Mouse (Mus musculus) neural tube, embryonic 14.5 days (tissue): ENCODE results near the gene Mnat1. TPM values are rescaled to one million over a fixed set of nuclear protein-coding genes. Genes with fewer than 3 reads are reported as not detected.
"Not testable (repeated sequence)": the region's sequence is repeated elsewhere in the genome, so short reads cannot be mapped to it uniquely, and the experiment has no call there.

Experiments used
- ATAC-seq: fragments of 200-750 bp; cut with Nextera tagmentation; 2 replicates; pipeline ENCODE4 v1.8.0; 2017; ENCODE audit warnings: low read depth, mild to moderate bottlenecking, moderate TSS enrichment, moderate library complexity
- H3K27ac ChIP-seq: fragments of 300-500 bp; sonication (generic); 2 replicates; pipeline ENCODE4 v1.5.1; 2014; ENCODE audit warnings: low read depth, mild to moderate bottlenecking, control low read depth, low read length, moderate library complexity, mixed read lengths
- H3K27me3 ChIP-seq: fragments of 300-500 bp; sonication (generic); 2 replicates; pipeline ENCODE4 v1.6.1; 2014; ENCODE audit warnings: low read length; ENCODE audit not compliant: control insufficient read depth, insufficient read depth
- H3K36me3 ChIP-seq: fragments of 300-500 bp; sonication (generic); 2 replicates; pipeline ENCODE4 v1.6.1; 2014; ENCODE audit warnings: low read length, mixed read lengths; ENCODE audit not compliant: control insufficient read depth, insufficient read depth
- H3K4me1 ChIP-seq: fragments of 300-500 bp; sonication (generic); 2 replicates; pipeline ENCODE4 v1.6.1; 2014; ENCODE audit warnings: low read length; ENCODE audit not compliant: control insufficient read depth, insufficient read depth
- H3K4me2 ChIP-seq: fragments of 300-500 bp; sonication (generic); 2 replicates; pipeline ENCODE4 v1.6.1; 2014; ENCODE audit warnings: mild to moderate bottlenecking, low read depth, low read length, control low read depth
- H3K4me3 ChIP-seq: fragments of 300-500 bp; sonication (generic); 2 replicates; pipeline ENCODE4 v1.5.1; 2014; ENCODE audit warnings: low read depth, low read length, control low read depth, mixed read lengths
- H3K9ac ChIP-seq: fragments of 300-500 bp; sonication (generic); replicated peaks from 2 replicates; pipeline ENCODE4 v1.6.1; 2014; ENCODE audit warnings: low read depth, mild to moderate bottlenecking, control low read depth, low read length, mixed read lengths
- H3K9me3 ChIP-seq: fragments of 300-500 bp; sonication (generic); 2 replicates; pipeline ENCODE4 v1.6.1; 2016; ENCODE audit warnings: low read length; ENCODE audit not compliant: control insufficient read depth
- WGBS: fragments of 180-500 bp; shearing (Covaris S2); extraction: QIAGEN DNeasy Blood & Tissue Kit; methylation state at CpG from one replicate; pipeline ENCODE4 v1.1.7; 2014; 5-methylcytosine and 5-hydroxymethylcytosine counted together
- polyA plus RNA-seq: library from polyadenylated mRNA; unstranded; fragments of >200 nt; fragmentation: Nextera tagmentation; extraction: Ambion mirVana; gene quantifications from 2 replicates; pipeline ENCODE4 v1.2.1, GENCODE M21; 2014

Mnat1 gene
- polyA plus RNA-seq, 1 experiment from 2014 or later = 20.8 TPM

GRCm38 (mm10) chr12:73112326-73113087 is 11.0 kb upstream of the Mnat1 start:
- Histone ChIP-seq H3K9me3 (no peaks in the 10 kb centered on the region), H3K9ac (peak overlapping the region; percentile 64), H3K4me2 (peak overlapping the region; percentile 100), H3K27ac (peak overlapping the region; percentile 16; the same call in 1 of the 2 replicates), H3K36me3 (no peaks in the 10 kb centered on the region), H3K27me3 (no peaks in the 10 kb centered on the region), H3K4me3 (peak overlapping the region; percentile 64), H3K4me1 (peaks cover 9% of the 10 kb centered on the region; the same call in 1 of the 2 replicates)
- WGBS = under 1% methylated on average over 66 of the region's 71 CpGs
- ATAC-seq = peak; percentile 68

GRCm38 (mm10) chr12:73113196-73113595 is 10.3 kb upstream of the Mnat1 start, which contains the start of gene Six4:
TSS of gene Six4 (minus strand) at chr12:73113456.
- Histone ChIP-seq H3K4me1 (peaks cover 9% of the 10 kb centered on the region; the same call in 1 of the 2 replicates), H3K27ac (peak within 1 kb of the TSS; percentile 16; the same call in 1 of the 2 replicates), H3K4me3 (peak within 1 kb of the TSS; percentile 64), H3K36me3 (no peaks in the 10 kb centered on the region), H3K4me2 (peak within 1 kb of the TSS; percentile 100), H3K9ac (peak within 1 kb of the TSS; percentile 64), H3K9me3 (no peaks in the 10 kb centered on the region), H3K27me3 (no peaks in the 10 kb centered on the region)
- ATAC-seq = peak; percentile 86
- WGBS = under 1% methylated on average over 18 of the region's 20 CpGs

GRCm38 (mm10) chr12:73125250-73125649 is 1.7 kb downstream of the Mnat1 start:
- no peak overlapping the region for H3K4me2 ChIP-seq
- no peak overlapping the region for H3K27ac ChIP-seq
- 73% methylated on average over 4 of the region's 4 CpGs for WGBS

GRCm38 (mm10) chr12:73140732-73141131 is 17.2 kb downstream of the Mnat1 start:
- ATAC-seq = no peak
- H3K27ac ChIP-seq = no peak overlapping the region
- no peaks in the 10 kb centered on the region for H3K36me3 ChIP-seq
- no peaks in the 10 kb centered on the region for H3K9me3 ChIP-seq
- WGBS = 93% methylated on average over 3 of the region's 3 CpGs
- no peak overlapping the region for H3K9ac ChIP-seq
- no peaks in the 10 kb centered on the region for H3K27me3 ChIP-seq
- no peaks in the 10 kb centered on the region for H3K4me1 ChIP-seq
- H3K4me3 ChIP-seq = no peak overlapping the region
- no peak overlapping the region for H3K4me2 ChIP-seq

More at GRCm38 (mm10) chr12:73125250-73125649, 1.7 kb downstream of the Mnat1 start:
- Histone ChIP-seq H3K9me3 (no peaks in the 10 kb centered on the region), H3K9ac (no peak overlapping the region), H3K36me3 (no peaks in the 10 kb centered on the region), H3K4me1 (peaks cover 8% of the 10 kb centered on the region), H3K27me3 (no peaks in the 10 kb centered on the region), H3K4me3 (no peak overlapping the region)
- ATAC-seq = no peak

GRCm38 (mm10) chr12:73147236-73147635 is 23.7 kb downstream of the Mnat1 start:
- Histone ChIP-seq H3K4me1 (no peaks in the 10 kb centered on the region; the same call in 1 of the 2 replicates), H3K36me3 (no peaks in the 10 kb centered on the region), H3K4me2 (no peak overlapping the region), H3K27ac (no peak overlapping the region), H3K9me3 (no peaks in the 10 kb centered on the region), H3K4me3 (no peak overlapping the region), H3K9ac (no peak overlapping the region), H3K27me3 (no peaks in the 10 kb centered on the region)
- 50% methylated on average over 3 of the region's 3 CpGs for WGBS
- ATAC-seq = no peak

- not testable (repeated sequence) for H3K27ac ChIP-seq, H3K4me3 ChIP-seq, H3K36me3 ChIP-seq, H3K27me3 ChIP-seq, H3K9me3 ChIP-seq, H3K9ac ChIP-seq, H3K4me1 ChIP-seq, ATAC-seq, H3K4me2 ChIP-seq
- 85% methylated on average over 5 of the region's 5 CpGs for WGBS
These were observed 27.5 kb downstream of the Mnat1 start for GRCm38 (mm10) chr12:73151038-73151437.

GRCm38 (mm10) chr12:73154150-73154549 is 30.6 kb downstream of the Mnat1 start:
- Histone ChIP-seq H3K4me2 (no peak overlapping the region), H3K4me1 (no peaks in the 10 kb centered on the region; the same call in 1 of the 2 replicates), H3K4me3 (no peak overlapping the region), H3K27me3 (no peaks in the 10 kb centered on the region), H3K36me3 (no peaks in the 10 kb centered on the region), H3K27ac (no peak overlapping the region), H3K9me3 (no peaks in the 10 kb centered on the region), H3K9ac (no peak overlapping the region)
- 66% methylated on average over 4 of the region's 4 CpGs for WGBS
- ATAC-seq = no peak

GRCm38 (mm10) chr12:73160341-73160740 is 36.8 kb downstream of the Mnat1 start:
- Histone ChIP-seq H3K9me3 (no peaks in the 10 kb centered on the region), H3K4me3 (no peak overlapping the region), H3K4me2 (no peak overlapping the region), H3K4me1 (no peaks in the 10 kb centered on the region), H3K36me3 (no peaks in the 10 kb centered on the region), H3K27ac (no peak overlapping the region), H3K27me3 (no peaks in the 10 kb centered on the region), H3K9ac (no peak overlapping the region)
- 51% methylated on average over 4 of the region's 4 CpGs for WGBS
- ATAC-seq = no peak

GRCm38 (mm10) chr12:73162408-73163181 is 39.1 kb downstream of the Mnat1 start:
- H3K9me3 ChIP-seq = no peaks in the 10 kb centered on the region
- H3K4me2 ChIP-seq = no peak overlapping the region
- H3K9ac ChIP-seq = no peak overlapping the region
- H3K27me3 ChIP-seq = no peaks in the 10 kb centered on the region
- H3K4me3 ChIP-seq = no peak overlapping the region
- no peak for ATAC-seq
- no peaks in the 10 kb centered on the region for H3K4me1 ChIP-seq
- no peak overlapping the region for H3K27ac ChIP-seq
- H3K36me3 ChIP-seq = no peaks in the 10 kb centered on the region
- 66% methylated on average over 13 of the region's 13 CpGs for WGBS
